Mouse (Mus musculus) ES-Bruce4 (cell line): ENCODE results near the gene Stx6. TPM values are rescaled to one million over a fixed set of nuclear protein-coding genes. Genes with fewer than 3 reads are reported as not detected.

ENCODE experiments used
- H3K27ac ChIP-seq: 2 replicates; pipeline ENCODE4 v1.5.1; 2012; ENCODE audit warnings: low read length, inconsistent platforms; ENCODE audit not compliant: insufficient read depth
- H3K27me3 ChIP-seq: 2 replicates; pipeline ENCODE4 v1.6.1; 2012; ENCODE audit warnings: mild to moderate bottlenecking, low read length, inconsistent platforms; ENCODE audit not compliant: control insufficient read depth, poor library complexity, insufficient read depth, severe bottlenecking
- H3K36me3 ChIP-seq: 2 replicates; pipeline ENCODE4 v1.6.1; 2012; ENCODE audit warnings: inconsistent platforms, mild to moderate bottlenecking, low read length, moderate library complexity; ENCODE audit not compliant: control insufficient read depth, poor library complexity, insufficient read depth, severe bottlenecking
- H3K4me1 ChIP-seq: one replicate; pipeline ENCODE4 v1.8.1; 2011; ENCODE audit warnings: low read length; ENCODE audit not compliant: control insufficient read depth, insufficient read depth
- H3K4me3 ChIP-seq: 2 replicates; pipeline ENCODE4 v1.5.1; 2011; ENCODE audit warnings: low read depth, mild to moderate bottlenecking, low read length
- H3K9ac ChIP-seq: 2 replicates; pipeline ENCODE4 v1.6.1; 2012; ENCODE audit warnings: low read depth, mild to moderate bottlenecking, inconsistent platforms; ENCODE audit not compliant: poor library complexity, severe bottlenecking
- H3K9me3 ChIP-seq: replicated peaks from 2 replicates; pipeline ENCODE4 v1.6.1; 2012; ENCODE audit warnings: mild to moderate bottlenecking, low read length, inconsistent platforms; ENCODE audit not compliant: control insufficient read depth, poor library complexity, insufficient read depth, severe bottlenecking
- CTCF ChIP-seq: IDR thresholded peaks from one replicate; pipeline ENCODE4 v1.8.1; 2011; ENCODE audit warnings: low read depth, low read length
- EP300 ChIP-seq: IDR thresholded peaks from 2 replicates; pipeline ENCODE4 v1.6.1; 2011; ENCODE audit warnings: low read depth, low read length; ENCODE audit not compliant: insufficient read depth
- POLR2A ChIP-seq: IDR thresholded peaks from one replicate; pipeline ENCODE4 v1.8.1; 2011; ENCODE audit warnings: low read length; ENCODE audit not compliant: insufficient read depth
- polyA plus RNA-seq: library from polyadenylated mRNA; stranded (reverse); fragments of >200 nt; gene quantifications from 2 replicates; pipeline ENCODE4 v1.2.4, GENCODE M21; 2011; ENCODE audit warnings: low read depth; ENCODE audit not compliant: missing spikeins, insufficient read depth, insufficient read length

Gene Stx6
- polyA plus RNA-seq, 1 experiment = 32.8 TPM

- no peak for TF ChIP-seq POLR2A
- no peak for TF ChIP-seq CTCF
- TF ChIP-seq EP300 = no peak
- H3K4me3 ChIP-seq = no peak overlapping the region
- H3K27me3 ChIP-seq = no peaks in the 10 kb centered on the region
- no peak overlapping the region for H3K27ac ChIP-seq
- no peaks in the 10 kb centered on the region for H3K4me1 ChIP-seq
- no peaks in the 10 kb centered on the region for H3K9me3 ChIP-seq
- no peak overlapping the region for H3K9ac ChIP-seq
- no peaks in the 10 kb centered on the region for H3K36me3 ChIP-seq
These were observed 32.7 kb downstream of the Stx6 start for GRCm38 (mm10) chr1:155191219-155191618.

- Histone ChIP-seq H3K9ac (no peak overlapping the region), H3K27ac (no peak overlapping the region), H3K9me3 (no peaks in the 10 kb centered on the region), H3K4me3 (no peak overlapping the region), H3K36me3 (no peaks in the 10 kb centered on the region), H3K27me3 (no peaks in the 10 kb centered on the region), H3K4me1 (no peaks in the 10 kb centered on the region)
- no peak for TF ChIP-seq CTCF
- no peak for TF ChIP-seq POLR2A
- no peak for TF ChIP-seq EP300
These were observed 33.2 kb downstream of the Stx6 start for GRCm38 (mm10) chr1:155191671-155192070.

- H3K27me3 ChIP-seq = no peaks in the 10 kb centered on the region
- TF ChIP-seq EP300 (no peak), CTCF (no peak), POLR2A (no peak)
- H3K4me1 ChIP-seq = no peaks in the 10 kb centered on the region
- no peak overlapping the region for H3K27ac ChIP-seq
- H3K4me3 ChIP-seq = no peak overlapping the region
- no peaks in the 10 kb centered on the region for H3K9me3 ChIP-seq
- no peaks in the 10 kb centered on the region for H3K36me3 ChIP-seq
- H3K9ac ChIP-seq = no peak overlapping the region
These were observed 34.4 kb downstream of the Stx6 start for GRCm38 (mm10) chr1:155192805-155193368.

- Histone ChIP-seq H3K4me1 (no peaks in the 10 kb centered on the region), H3K36me3 (no peaks in the 10 kb centered on the region), H3K27ac (no peak overlapping the region), H3K9ac (no peak overlapping the region), H3K9me3 (no peaks in the 10 kb centered on the region), H3K4me3 (no peak overlapping the region), H3K27me3 (no peaks in the 10 kb centered on the region)
- TF ChIP-seq EP300 (no peak), CTCF (no peak), POLR2A (no peak)
These were observed 38.2 kb downstream of the Stx6 start for GRCm38 (mm10) chr1:155196691-155197090.

- TF ChIP-seq POLR2A (no peak), CTCF (no peak)
- H3K9me3 ChIP-seq = no peaks in the 10 kb centered on the region
- no peaks in the 10 kb centered on the region for H3K36me3 ChIP-seq
- H3K4me1 ChIP-seq = no peaks in the 10 kb centered on the region
- no peaks in the 10 kb centered on the region for H3K27me3 ChIP-seq
- no peak overlapping the region for H3K27ac ChIP-seq
- no peak overlapping the region for H3K4me3 ChIP-seq
- H3K9ac ChIP-seq = no peak overlapping the region
These were observed 41.0 kb downstream of the Stx6 start for GRCm38 (mm10) chr1:155199522-155199921.

GRCm38 (mm10) chr1:155200967-155201366 is 42.5 kb downstream of the Stx6 start:
- Histone ChIP-seq H3K4me3 (no peak overlapping the region), H3K4me1 (no peaks in the 10 kb centered on the region), H3K36me3 (no peaks in the 10 kb centered on the region), H3K9me3 (no peaks in the 10 kb centered on the region), H3K27ac (no peak overlapping the region), H3K27me3 (no peaks in the 10 kb centered on the region), H3K9ac (no peak overlapping the region)
- TF ChIP-seq CTCF = no peak
- TF ChIP-seq EP300 = no peak
- TF ChIP-seq POLR2A = no peak
